Mouse (Mus musculus) CH12.LX (cell line): Measurements from ENCODE around the gene Sec14l1. TPM values are rescaled to one million over a fixed set of nuclear protein-coding genes. Genes with fewer than 3 reads are reported as not detected.
A peak's percentile ranks its signal among the peaks of the same experiment; 100 is the strongest.

Experiments used
- DNase-seq: peaks from one replicate; pipeline ENCODE4 v3.0.0-alpha.2; 2013; ENCODE audit errors: extremely low read depth
- H3K27ac ChIP-seq: 2 replicates; pipeline ENCODE4 v1.5.1; 2012; ENCODE audit warnings: low read depth, mild to moderate bottlenecking, control low read depth, moderate library complexity; ENCODE audit not compliant: insufficient read depth
- H3K27me3 ChIP-seq: replicated peaks from 2 replicates; pipeline ENCODE3; 2012; ENCODE audit warnings: inconsistent platforms
- H3K36me3 ChIP-seq, 2 experiments: replicated peaks in 1 of 2; 2 replicates each; pipeline versions ENCODE3 to v1.6.1; 2012; ENCODE audit warnings: inconsistent platforms in 1 of 2, low read length in 1 of 2, mild to moderate bottlenecking in 1 of 2, mixed read lengths in 1 of 2, moderate library complexity in 1 of 2; ENCODE audit not compliant: control insufficient read depth in 1 of 2, insufficient read depth in 1 of 2
- H3K4me1 ChIP-seq, 2 experiments: 2 replicates each; pipeline ENCODE4 v1.6.1; 2012; ENCODE audit warnings: inconsistent platforms in 1 of 2, moderate library complexity in 1 of 2; ENCODE audit not compliant: insufficient read depth in 2 of 2, control insufficient read depth in 1 of 2
- H3K4me2 ChIP-seq: 2 replicates; pipeline ENCODE4 v1.6.1; 2012; ENCODE audit warnings: low read depth, mild to moderate bottlenecking, control low read depth; ENCODE audit not compliant: poor library complexity, insufficient read depth, severe bottlenecking
- H3K4me3 ChIP-seq, 3 experiments: fragments of 150-350 bp in 1 of 3; sonication (generic) in 1 of 3; replicated peaks in 1 of 3; 2 replicates each; pipeline versions ENCODE3 to v1.5.1; 2011 to 2012; ENCODE audit warnings: low read depth in 2 of 3, low read length in 2 of 3, mild to moderate bottlenecking in 2 of 3, moderate library complexity in 2 of 3, control low read depth in 1 of 3, improper control_type of control experiment in 1 of 3, inconsistent platforms in 1 of 3, mixed read lengths in 1 of 3; ENCODE audit not compliant: poor library complexity in 1 of 3
- H3K79me2 ChIP-seq: replicated peaks from 2 replicates; pipeline ENCODE4 v1.6.1; 2012; ENCODE audit warnings: mild to moderate bottlenecking, moderate library complexity; ENCODE audit not compliant: control insufficient read depth, poor library complexity, insufficient read depth, severe bottlenecking; ENCODE audit errors: extremely low read depth
- H3K9ac ChIP-seq: 2 replicates; pipeline ENCODE4 v1.6.1; 2012; ENCODE audit warnings: low read depth, mild to moderate bottlenecking, control low read depth, moderate library complexity; ENCODE audit not compliant: insufficient read depth
- H3K9me3 ChIP-seq: replicated peaks from 2 replicates; pipeline ENCODE3; 2012; ENCODE audit warnings: low read length, inconsistent platforms, mixed read lengths
- CTCF ChIP-seq, 2 experiments: IDR thresholded peaks in 1 of 2; conservative IDR thresholded peaks in 1 of 2; 2 replicates each; pipeline ENCODE4 v1.5.1; 2011 to 2012; ENCODE audit warnings: low read depth in 2 of 2, low read length in 2 of 2, improper control_type of control experiment in 1 of 2, inconsistent platforms in 1 of 2, mild to moderate bottlenecking in 1 of 2, moderate library complexity in 1 of 2
- E2F4 ChIP-seq: IDR thresholded peaks from 2 replicates; pipeline ENCODE4 v1.6.1; 2011; ENCODE audit warnings: low read depth, low read length, improper control_type of control experiment; ENCODE audit not compliant: insufficient replicate concordance
- ELF1 ChIP-seq: IDR thresholded peaks from 2 replicates; pipeline ENCODE4 v1.6.1; 2014; ENCODE audit warnings: low read depth, mild to moderate bottlenecking, inconsistent platforms, low read length, improper control_type of control experiment
- HCFC1 ChIP-seq: IDR thresholded peaks from 2 replicates; pipeline ENCODE4 v1.6.1; 2012; ENCODE audit warnings: low read depth, mild to moderate bottlenecking, inconsistent platforms, low read length, improper control_type of control experiment
- IRF4 ChIP-seq: IDR thresholded peaks from 2 replicates; pipeline ENCODE4 v1.6.1; 2014; ENCODE audit warnings: low read depth, mild to moderate bottlenecking, inconsistent platforms, low read length, improper control_type of control experiment
- MAFK ChIP-seq: IDR thresholded peaks from 2 replicates; pipeline ENCODE4 v1.6.1; 2011; ENCODE audit warnings: low read length, improper control_type of control experiment; ENCODE audit not compliant: insufficient replicate concordance
- MEF2A ChIP-seq: IDR thresholded peaks from 2 replicates; pipeline ENCODE4 v1.6.1; 2014; ENCODE audit warnings: low read depth, mild to moderate bottlenecking, inconsistent platforms, low read length, improper control_type of control experiment, borderline replicate concordance
- MYC ChIP-seq: IDR thresholded peaks from 2 replicates; pipeline ENCODE4 v1.6.1; 2011; ENCODE audit warnings: low read depth, mild to moderate bottlenecking, improper control_type of control experiment, low read length
- NELFE ChIP-seq: IDR thresholded peaks from 2 replicates; pipeline ENCODE4 v1.6.1; 2011; ENCODE audit warnings: low read depth, low read length, improper control_type of control experiment
- PAX5 ChIP-seq: IDR thresholded peaks from 2 replicates; pipeline ENCODE4 v1.6.1; 2012; ENCODE audit warnings: low read length, inconsistent platforms, mixed read lengths
- POLR2AphosphoS2 ChIP-seq: IDR thresholded peaks from 2 replicates; pipeline ENCODE4 v1.6.1; 2011; ENCODE audit warnings: low read depth, low read length, improper control_type of control experiment
- RAD21 ChIP-seq: IDR thresholded peaks from 2 replicates; pipeline ENCODE4 v1.6.1; 2011; ENCODE audit warnings: low read depth, mild to moderate bottlenecking, low read length, improper control_type of control experiment, moderate library complexity
- RCOR1 ChIP-seq: conservative IDR thresholded peaks from 2 replicates; pipeline ENCODE4 v1.6.1; 2012; ENCODE audit warnings: low read depth, mild to moderate bottlenecking, inconsistent platforms, low read length, improper control_type of control experiment
- SIN3A ChIP-seq: IDR thresholded peaks from 2 replicates; pipeline ENCODE4 v1.6.1; 2012; ENCODE audit warnings: low read length, improper control_type of control experiment, inconsistent platforms
- TCF12 ChIP-seq: IDR thresholded peaks from 2 replicates; pipeline ENCODE4 v1.6.1; 2014; ENCODE audit warnings: low read depth, mild to moderate bottlenecking, inconsistent platforms, low read length, improper control_type of control experiment
- USF1 ChIP-seq: IDR thresholded peaks from 2 replicates; pipeline ENCODE4 v1.6.1; 2014; ENCODE audit warnings: low read depth, mild to moderate bottlenecking, inconsistent platforms, low read length, improper control_type of control experiment
- USF2 ChIP-seq: conservative IDR thresholded peaks from 2 replicates; pipeline ENCODE4 v1.6.1; 2011; ENCODE audit warnings: low read depth, low read length, improper control_type of control experiment
- ZNF384 ChIP-seq: IDR thresholded peaks from 2 replicates; pipeline ENCODE4 v1.6.1; 2012; ENCODE audit warnings: low read depth, low read length, improper control_type of control experiment, inconsistent platforms
- dilution Hi-C: fragments of 300-500 bp; cut with MboI; formaldehyde crosslinking; loops from 2 replicates; pipeline ENCODE4 v1.14.3; 2020; ENCODE audit warnings: low sequenced_read_pairs; ENCODE audit not compliant: extremely low pct_unique_long_range_greater_than_20kb, extremely low pct_ligation_motif_present
- in situ Hi-C: fragments of 300-500 bp; cut with MboI; formaldehyde crosslinking; loops from 3 replicates; pipeline ENCODE4 v1.14.3; 2019; ENCODE audit warnings: low sequenced_read_pairs, low pct_ligation_motif_present, low pct_unique_long_range_greater_than_20kb, mixed read lengths
- polyA plus RNA-seq: library from polyadenylated mRNA; unstranded; fragments of >175 nt; gene quantifications from 2 replicates; pipeline ENCODE4 v1.2.1, GENCODE M21; 2012; ENCODE audit warnings: low read depth; ENCODE audit not compliant: insufficient read length
- total RNA-seq, 2 experiments: library from RNA; depleted of rRNA; stranded (reverse); fragments of 300-350 nt in 1 of 2; fragments of >200 nt in 1 of 2; gene quantifications; 2 replicates each; pipeline ENCODE4 v1.2.3; 2012 to 2014

Gene Sec14l1
- total and polyA plus RNA-seq, 3 experiments = 18.5 to 28.2 (median 21.5) TPM

GRCm38 (mm10) chr11:117153553-117153952 is 38.6 kb downstream of the Sec14l1 start:
- DNase-seq = no peak
- no peaks in the 10 kb centered on the region for H3K9me3 ChIP-seq
- TF ChIP-seq MAFK = no peak
- TF ChIP-seq ELF1 = no peak
- TF ChIP-seq RCOR1 = no peak
- TF ChIP-seq SIN3A = no peak
- TF ChIP-seq USF1 = no peak
- no peak for TF ChIP-seq IRF4
- no peak for TF ChIP-seq TCF12
- no peak for TF ChIP-seq RAD21
- no peak for TF ChIP-seq HCFC1
- no peak for TF ChIP-seq ZNF384
- TF ChIP-seq USF2 = no peak
- no peak for TF ChIP-seq MEF2A
- TF ChIP-seq NELFE = no peak
- TF ChIP-seq PAX5 = no peak
- TF ChIP-seq POLR2AphosphoS2 = no peak
- no peak for TF ChIP-seq MYC
- TF ChIP-seq E2F4 = no peak
- TF ChIP-seq, all 38 proteins: peak for 0
- no peaks in the 10 kb centered on the region for H3K79me2 ChIP-seq
- peaks cover 52 to 89% of the 10 kb centered on the region in 2 experiments for H3K36me3 ChIP-seq
- no peak overlapping the region for H3K4me2 ChIP-seq
- in situ Hi-C loops (no loop called here), dilution Hi-C loops (no loop called here)
- H3K4me1 ChIP-seq = peaks cover 35 to 60% of the 10 kb centered on the region in 2 experiments
- H3K9ac ChIP-seq = no peak overlapping the region
- H3K27ac ChIP-seq = no peak overlapping the region
- H3K27me3 ChIP-seq = no peaks in the 10 kb centered on the region
- H3K4me3 ChIP-seq = no peak overlapping the region

- Histone ChIP-seq H3K4me1 (peaks cover 28 to 53% of the 10 kb centered on the region in 2 experiments), H3K79me2 (no peaks in the 10 kb centered on the region), H3K27ac (no peak overlapping the region), H3K4me2 (no peak overlapping the region), H3K9ac (no peak overlapping the region), H3K27me3 (no peaks in the 10 kb centered on the region), H3K36me3 (peaks cover 52 to 88% of the 10 kb centered on the region in 2 experiments), H3K9me3 (no peaks in the 10 kb centered on the region), H3K4me3 (no peak overlapping the region)
- DNase-seq = no peak
- dilution Hi-C loops = no loop called here
- in situ Hi-C loops = no loop called here
- no peak for TF ChIP-seq POLR2AphosphoS2
- 0 out of 4 replicates have a peak, but pooled peaks of 1 of the 2 experiments have one; percentile 5 for TF ChIP-seq CTCF (conservative IDR thresholded peaks at IDR 0.05 in 1 of 2, IDR thresholded peaks at IDR 0.05 in 1 of 2; ENCODE audit: low read depth in 2 of 2, low read length in 2 of 2)
- TF ChIP-seq IRF4 = peak; percentile 52; the same call in 1 of the 2 replicates
Observed at GRCm38 (mm10) chr11:117154088-117154815, 39.3 kb downstream of the Sec14l1 start.
